Mouse (Mus musculus) CH12.LX (cell line): ENCODE measurements around the gene Lin7c. TPM values are rescaled to one million over a fixed set of nuclear protein-coding genes. Genes with fewer than 3 reads are reported as not detected.

ENCODE experiments used
- DNase-seq: peaks from one replicate; pipeline ENCODE4 v3.0.0-alpha.2; 2013; ENCODE audit errors: extremely low read depth
- H3K27ac ChIP-seq: 2 replicates; pipeline ENCODE4 v1.5.1; 2012; ENCODE audit warnings: low read depth, mild to moderate bottlenecking, control low read depth, moderate library complexity; ENCODE audit not compliant: insufficient read depth
- H3K27me3 ChIP-seq: replicated peaks from 2 replicates; pipeline ENCODE3; 2012; ENCODE audit warnings: inconsistent platforms
- H3K36me3 ChIP-seq, 2 experiments: replicated peaks in 1 of 2; 2 replicates each; pipeline versions ENCODE3 to v1.6.1; 2012; ENCODE audit warnings: inconsistent platforms in 1 of 2, low read length in 1 of 2, mild to moderate bottlenecking in 1 of 2, mixed read lengths in 1 of 2, moderate library complexity in 1 of 2; ENCODE audit not compliant: control insufficient read depth in 1 of 2, insufficient read depth in 1 of 2
- H3K4me1 ChIP-seq, 2 experiments: 2 replicates each; pipeline ENCODE4 v1.6.1; 2012; ENCODE audit warnings: inconsistent platforms in 1 of 2, moderate library complexity in 1 of 2; ENCODE audit not compliant: insufficient read depth in 2 of 2, control insufficient read depth in 1 of 2
- H3K4me2 ChIP-seq: 2 replicates; pipeline ENCODE4 v1.6.1; 2012; ENCODE audit warnings: low read depth, mild to moderate bottlenecking, control low read depth; ENCODE audit not compliant: poor library complexity, insufficient read depth, severe bottlenecking
- H3K4me3 ChIP-seq, 3 experiments: fragments of 150-350 bp in 1 of 3; sonication (generic) in 1 of 3; replicated peaks in 1 of 3; 2 replicates each; pipeline versions ENCODE3 to v1.5.1; 2011 to 2012; ENCODE audit warnings: low read depth in 2 of 3, low read length in 2 of 3, mild to moderate bottlenecking in 2 of 3, moderate library complexity in 2 of 3, control low read depth in 1 of 3, improper control_type of control experiment in 1 of 3, inconsistent platforms in 1 of 3, mixed read lengths in 1 of 3; ENCODE audit not compliant: poor library complexity in 1 of 3
- H3K79me2 ChIP-seq: replicated peaks from 2 replicates; pipeline ENCODE4 v1.6.1; 2012; ENCODE audit warnings: mild to moderate bottlenecking, moderate library complexity; ENCODE audit not compliant: control insufficient read depth, poor library complexity, insufficient read depth, severe bottlenecking; ENCODE audit errors: extremely low read depth
- H3K9ac ChIP-seq: 2 replicates; pipeline ENCODE4 v1.6.1; 2012; ENCODE audit warnings: low read depth, mild to moderate bottlenecking, control low read depth, moderate library complexity; ENCODE audit not compliant: insufficient read depth
- H3K9me3 ChIP-seq: replicated peaks from 2 replicates; pipeline ENCODE3; 2012; ENCODE audit warnings: low read length, inconsistent platforms, mixed read lengths
- CHD1 ChIP-seq: IDR thresholded peaks from 2 replicates; pipeline ENCODE4 v1.6.1; 2012; ENCODE audit warnings: low read depth, low read length, improper control_type of control experiment, inconsistent platforms
- CHD2 ChIP-seq: IDR thresholded peaks from 2 replicates; pipeline ENCODE4 v1.6.1; 2011; ENCODE audit warnings: low read length, improper control_type of control experiment
- CTCF ChIP-seq, 2 experiments: IDR thresholded peaks in 1 of 2; conservative IDR thresholded peaks in 1 of 2; 2 replicates each; pipeline ENCODE4 v1.5.1; 2011 to 2012; ENCODE audit warnings: low read depth in 2 of 2, low read length in 2 of 2, improper control_type of control experiment in 1 of 2, inconsistent platforms in 1 of 2, mild to moderate bottlenecking in 1 of 2, moderate library complexity in 1 of 2
- ELF1 ChIP-seq: IDR thresholded peaks from 2 replicates; pipeline ENCODE4 v1.6.1; 2014; ENCODE audit warnings: low read depth, mild to moderate bottlenecking, inconsistent platforms, low read length, improper control_type of control experiment
- HCFC1 ChIP-seq: IDR thresholded peaks from 2 replicates; pipeline ENCODE4 v1.6.1; 2012; ENCODE audit warnings: low read depth, mild to moderate bottlenecking, inconsistent platforms, low read length, improper control_type of control experiment
- IRF4 ChIP-seq: IDR thresholded peaks from 2 replicates; pipeline ENCODE4 v1.6.1; 2014; ENCODE audit warnings: low read depth, mild to moderate bottlenecking, inconsistent platforms, low read length, improper control_type of control experiment
- JUND ChIP-seq: conservative IDR thresholded peaks from 2 replicates; pipeline ENCODE4 v1.6.1; 2011; ENCODE audit warnings: low read depth, low read length, improper control_type of control experiment
- MAFK ChIP-seq: IDR thresholded peaks from 2 replicates; pipeline ENCODE4 v1.6.1; 2011; ENCODE audit warnings: low read length, improper control_type of control experiment; ENCODE audit not compliant: insufficient replicate concordance
- MAX ChIP-seq: IDR thresholded peaks from 2 replicates; pipeline ENCODE4 v1.6.1; 2011; ENCODE audit warnings: low read length, improper control_type of control experiment
- MEF2A ChIP-seq: IDR thresholded peaks from 2 replicates; pipeline ENCODE4 v1.6.1; 2014; ENCODE audit warnings: low read depth, mild to moderate bottlenecking, inconsistent platforms, low read length, improper control_type of control experiment, borderline replicate concordance
- MXI1 ChIP-seq: IDR thresholded peaks from 2 replicates; pipeline ENCODE4 v1.6.1; 2011; ENCODE audit warnings: mild to moderate bottlenecking, low read depth, low read length, improper control_type of control experiment
- NELFE ChIP-seq: IDR thresholded peaks from 2 replicates; pipeline ENCODE4 v1.6.1; 2011; ENCODE audit warnings: low read depth, low read length, improper control_type of control experiment
- NRF1 ChIP-seq: IDR thresholded peaks from 2 replicates; pipeline ENCODE4 v1.6.1; 2014; ENCODE audit warnings: low read depth, mild to moderate bottlenecking, inconsistent platforms, low read length, improper control_type of control experiment, moderate library complexity
- PAX5 ChIP-seq: IDR thresholded peaks from 2 replicates; pipeline ENCODE4 v1.6.1; 2012; ENCODE audit warnings: low read length, inconsistent platforms, mixed read lengths
- POLR2A ChIP-seq: IDR thresholded peaks from 2 replicates; pipeline ENCODE4 v1.6.1; 2011; ENCODE audit warnings: low read depth, mild to moderate bottlenecking, improper control_type of control experiment, low read length
- RAD21 ChIP-seq: IDR thresholded peaks from 2 replicates; pipeline ENCODE4 v1.6.1; 2011; ENCODE audit warnings: low read depth, mild to moderate bottlenecking, low read length, improper control_type of control experiment, moderate library complexity
- SIN3A ChIP-seq: IDR thresholded peaks from 2 replicates; pipeline ENCODE4 v1.6.1; 2012; ENCODE audit warnings: low read length, improper control_type of control experiment, inconsistent platforms
- TBP ChIP-seq: conservative IDR thresholded peaks from 2 replicates; pipeline ENCODE4 v1.6.1; 2011; ENCODE audit warnings: low read depth, low read length, improper control_type of control experiment
- TCF12 ChIP-seq: IDR thresholded peaks from 2 replicates; pipeline ENCODE4 v1.6.1; 2014; ENCODE audit warnings: low read depth, mild to moderate bottlenecking, inconsistent platforms, low read length, improper control_type of control experiment
- ZC3H11A ChIP-seq: IDR thresholded peaks from 2 replicates; pipeline ENCODE4 v1.6.1; 2012; ENCODE audit warnings: low read depth, mild to moderate bottlenecking, inconsistent platforms, low read length, improper control_type of control experiment
- ZNF384 ChIP-seq: IDR thresholded peaks from 2 replicates; pipeline ENCODE4 v1.6.1; 2012; ENCODE audit warnings: low read depth, low read length, improper control_type of control experiment, inconsistent platforms
- dilution Hi-C: fragments of 300-500 bp; cut with MboI; formaldehyde crosslinking; loops from 2 replicates; pipeline ENCODE4 v1.14.3; 2020; ENCODE audit warnings: low sequenced_read_pairs; ENCODE audit not compliant: extremely low pct_unique_long_range_greater_than_20kb, extremely low pct_ligation_motif_present
- in situ Hi-C: fragments of 300-500 bp; cut with MboI; formaldehyde crosslinking; loops from 3 replicates; pipeline ENCODE4 v1.14.3; 2019; ENCODE audit warnings: low sequenced_read_pairs, low pct_ligation_motif_present, low pct_unique_long_range_greater_than_20kb, mixed read lengths
- polyA plus RNA-seq: library from polyadenylated mRNA; unstranded; fragments of >175 nt; gene quantifications from 2 replicates; pipeline ENCODE4 v1.2.1, GENCODE M21; 2012; ENCODE audit warnings: low read depth; ENCODE audit not compliant: insufficient read length
- total RNA-seq, 2 experiments: library from RNA; depleted of rRNA; stranded (reverse); fragments of 300-350 nt in 1 of 2; fragments of >200 nt in 1 of 2; gene quantifications; 2 replicates each; pipeline ENCODE4 v1.2.3; 2012 to 2014

Gene Lin7c
- total and polyA plus RNA-seq, 3 experiments: 29.7 to 75.0 (median 52.3) TPM

GRCm38 (mm10) chr2:109928791-109929190, 38.1 kb downstream of the Lin7c start:
- Histone ChIP-seq H3K9ac (no peak overlapping the region), H3K9me3 (no peaks in the 10 kb centered on the region), H3K36me3 (peaks cover 0 to 24% of the 10 kb centered on the region in 2 experiments), H3K79me2 (no peaks in the 10 kb centered on the region), H3K27ac (no peak overlapping the region), H3K4me2 (no peak overlapping the region), H3K4me1 (no peaks in the 10 kb centered on the region), H3K4me3 (no peak overlapping the region), H3K27me3 (no peaks in the 10 kb centered on the region)
- in situ Hi-C loops (no loop called here), dilution Hi-C loops (no loop called here)
- TF ChIP-seq MXI1 (no peak), SIN3A (no peak), MAFK (no peak), MEF2A (no peak), ZC3H11A (no peak), CHD2 (no peak), POLR2A (no peak), MAX (no peak), TCF12 (no peak), CTCF (conservative IDR thresholded peaks at IDR 0.05 in 1 of 2, IDR thresholded peaks at IDR 0.05 in 1 of 2; ENCODE audit: low read depth in 2 of 2, low read length in 2 of 2) (no peak), JUND (no peak), CHD1 (no peak), NELFE (no peak), PAX5 (no peak), NRF1 (no peak), IRF4 (no peak), HCFC1 (no peak), TBP (no peak), ZNF384 (no peak), RAD21 (no peak)
- DNase-seq: no peak

DNA sequence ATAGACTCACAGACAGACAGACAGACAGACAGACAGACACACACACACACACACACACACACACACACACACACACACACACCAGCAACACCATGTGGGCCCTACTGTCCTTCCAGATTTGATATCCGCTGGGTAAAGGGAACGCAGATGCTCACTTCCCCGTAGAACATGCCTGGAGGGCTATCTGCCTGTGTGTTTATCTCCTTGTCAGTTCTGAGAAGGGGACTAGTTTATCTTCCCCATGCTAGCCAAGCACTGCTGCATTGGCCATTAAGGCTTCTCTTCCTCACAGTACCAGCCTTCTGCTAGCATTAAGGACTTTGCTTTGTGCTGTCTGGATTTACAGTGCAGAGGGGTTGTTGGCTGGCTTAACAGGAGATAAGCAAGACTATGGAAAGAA, 38.6 kb downstream of the Lin7c start:
- H3K79me2 ChIP-seq: no peaks in the 10 kb centered on the region
- no peak for TF ChIP-seq HCFC1
- TF ChIP-seq ELF1: no peak
- TF ChIP-seq CHD1: no peak
- dilution Hi-C loops: no loop called here
- no peak overlapping the region for H3K4me2 ChIP-seq
- no peak overlapping the region for H3K9ac ChIP-seq
- H3K27me3 ChIP-seq: no peaks in the 10 kb centered on the region
- H3K9me3 ChIP-seq: no peaks in the 10 kb centered on the region
- peaks cover 0 to 26% of the 10 kb centered on the region in 2 experiments for H3K36me3 ChIP-seq
- DNase-seq: no peak
- H3K27ac ChIP-seq: no peak overlapping the region
- in situ Hi-C loops: no loop called here
- H3K4me1 ChIP-seq: no peaks in the 10 kb centered on the region
- H3K4me3 ChIP-seq: no peak overlapping the region
